Comparison of ENCODE assay signal across 9 mouse cellular contexts in genomic region chr5:121115391-121116157, GRCm38 (mm10).
DNase-seq lines count a peak whose midpoint lies in the region; ATAC-seq and TF ChIP-seq lines count a peak whose summit lies in the region.
"Had no signal": no experiment of that assay in that cellular context is flagged by ENCODE, and none has a peak within 500 bp of the region (broad histone marks: within the 10 kb centered on the region; RNA-seq: fewer than 3 reads in every experiment).

No protein-coding gene starts in this region.

- H3K9me3 ChIP-seq in forebrain, embryonic 16.5 days (ENCODE audit: control insufficient read depth, low read length) = no peaks in the 10 kb centered on the region
- H3K9me3 ChIP-seq in neural tube, embryonic 12.5 days = no peaks in the 10 kb centered on the region
- no peaks in the 10 kb centered on the region for H3K9me3 ChIP-seq in lung, postnatal 0 days (ENCODE audit: low read length)
- H3K9me3 ChIP-seq: stomach, embryonic 15.5 days had no signal

- H3K9ac ChIP-seq in forebrain, embryonic 16.5 days (replicated peaks; ENCODE audit: low read depth, low read length) = peak overlapping the region; percentile 2; the same call in 1 of the 2 replicates
- H3K9ac ChIP-seq in neural tube, embryonic 12.5 days = no peak overlapping the region
- no peak overlapping the region for H3K9ac ChIP-seq in lung, postnatal 0 days (replicated peaks; ENCODE audit: low read depth)
- H3K9ac ChIP-seq: stomach, embryonic 15.5 days had no signal

- 25% methylated on average over 8 of the region's 8 CpGs for WGBS in forebrain, embryonic 16.5 days
- WGBS in neural tube, embryonic 12.5 days = 44% methylated on average over 8 of the region's 8 CpGs
- WGBS in lung, postnatal 0 days = 59% methylated on average over 8 of the region's 8 CpGs

- TF ChIP-seq EP300 in lung, postnatal 0 days (IDR thresholded peaks at IDR 0.05) = no peak

- no peaks in the 10 kb centered on the region for H3K36me3 ChIP-seq in forebrain, embryonic 16.5 days (ENCODE audit: control insufficient read depth, insufficient read depth)
- no peaks in the 10 kb centered on the region for H3K36me3 ChIP-seq in neural tube, embryonic 12.5 days
- no peaks in the 10 kb centered on the region for H3K36me3 ChIP-seq in lung, postnatal 0 days (ENCODE audit: insufficient read depth, low read length)
- H3K36me3 ChIP-seq: stomach, embryonic 15.5 days had no signal

- ATAC-seq in forebrain, embryonic 16.5 days = peak; percentile 91
- peak; percentile 66 for ATAC-seq in neural tube, embryonic 12.5 days (ENCODE audit: low FRiP score, low read depth)
- ATAC-seq in lung, postnatal 0 days = no peak

- H3K4me2 ChIP-seq in forebrain, embryonic 16.5 days (ENCODE audit: low read length) = peak overlapping the region; percentile 11; the same call in 1 of the 2 replicates
- H3K4me2 ChIP-seq in neural tube, embryonic 12.5 days (replicated peaks) = 0 out of 2 replicates have a peak overlapping the region, but pooled peaks have one; percentile 8
- H3K4me2 ChIP-seq in lung, postnatal 0 days (replicated peaks; ENCODE audit: low read depth, low read length) = no peak overlapping the region
- H3K4me2 ChIP-seq: stomach, embryonic 15.5 days had no signal

- H3K27me3 ChIP-seq in forebrain, embryonic 16.5 days (replicated peaks; ENCODE audit: control insufficient read depth, insufficient read depth, low read length) = no peaks in the 10 kb centered on the region
- no peaks in the 10 kb centered on the region for H3K27me3 ChIP-seq in neural tube, embryonic 12.5 days (replicated peaks)
- H3K27me3 ChIP-seq in lung, postnatal 0 days (replicated peaks; ENCODE audit: insufficient read depth, low read length) = no peaks in the 10 kb centered on the region
- H3K27me3 ChIP-seq: stomach, embryonic 15.5 days had no signal

- H3K4me1 ChIP-seq in forebrain, embryonic 16.5 days (replicated peaks; ENCODE audit: control insufficient read depth, insufficient read depth, low read length) = peaks cover 60% of the 10 kb centered on the region
- peaks cover 19% of the 10 kb centered on the region; the same call in 1 of the 2 replicates for H3K4me1 ChIP-seq in neural tube, embryonic 12.5 days
- H3K4me1 ChIP-seq in lung, postnatal 0 days (ENCODE audit: insufficient read depth, low read depth, low read length) = no peaks in the 10 kb centered on the region
- H3K4me1 ChIP-seq: stomach, embryonic 15.5 days had no signal

- peak; percentile 74 for DNase-seq in embryo, embryonic 11 days
- DNase-seq in layer of hippocampus, postnatal 36 days = peak; percentile 64 to 70
- DNase-seq in adrenal gland, postnatal 10 days = no peak
- DNase-seq in cerebellum, adult 8-10 months = no peak
- no peak for DNase-seq in ovary, postnatal 36 days (ENCODE audit: low spot score)
- no peak for DNase-seq in lung, postnatal 0 days (ENCODE audit: low spot score)

- no peak overlapping the region for H3K4me3 ChIP-seq in forebrain, embryonic 16.5 days (replicated peaks; ENCODE audit: low read length)
- no peak overlapping the region for H3K4me3 ChIP-seq in neural tube, embryonic 12.5 days
- H3K4me3 ChIP-seq in lung, postnatal 0 days (ENCODE audit: low read depth, low read length) = no peak overlapping the region
- H3K4me3 ChIP-seq: stomach, embryonic 15.5 days had no signal

- TF ChIP-seq CTCF in lung, postnatal 0 days (IDR thresholded peaks at IDR 0.05) = no peak

- peak overlapping the region; percentile 93 for H3K27ac ChIP-seq in forebrain, embryonic 16.5 days (ENCODE audit: low read length)
- peak overlapping the region; percentile 38; the same call in 1 of the 2 replicates for H3K27ac ChIP-seq in neural tube, embryonic 12.5 days
- no peak overlapping the region for H3K27ac ChIP-seq in lung, postnatal 0 days (ENCODE audit: low read length)
- H3K27ac ChIP-seq: stomach, embryonic 15.5 days had no signal

Comparison
In these comparisons a context has a peak if more than half of its experiments do, and no peak if none do; other contexts are left out.
1. DNase-seq: peak in embryo, embryonic 11 days (single experiment) and layer of hippocampus, postnatal 36 days (2 of 2); none in adrenal gland, postnatal 10 days (single experiment), cerebellum, adult 8-10 months (single experiment), ovary, postnatal 36 days (single experiment) and lung, postnatal 0 days (single experiment).